Mouse (Mus musculus) ES-E14 (cell line): ENCODE measurements around the gene Schip1.

ENCODE experiments used
- ZC3H11A ChIP-seq: IDR thresholded peaks from 2 replicates; pipeline ENCODE4 v1.6.1; 2012; ENCODE audit warnings: low read depth, mild to moderate bottlenecking, inconsistent platforms, low read length, borderline replicate concordance
- ZNF384 ChIP-seq: IDR thresholded peaks from 2 replicates; pipeline ENCODE4 v1.6.1; 2012; ENCODE audit warnings: low read depth, low read length, inconsistent platforms

- TF ChIP-seq ZNF384 (no peak), ZC3H11A (no peak)
Observed at GRCm38 (mm10) chr3:68587567-68588245, 523.1 kb downstream of the Schip1 start.
